Mouse (Mus musculus): ENCODE results near the gene Ubb. TPM values are rescaled to one million over a fixed set of nuclear protein-coding genes. Genes with fewer than 3 reads are reported as not detected.

The Ubb gene
- polyA plus RNA-seq, 1 experiment = 4,191 TPM

GRCm38 (mm10) chr11:62566211-62566610 is 15.2 kb downstream of the Ubb start:
- no peak for TF ChIP-seq CTCF (IDR thresholded peaks at IDR 0.05; ENCODE audit: borderline replicate concordance, extremely low read depth, insufficient read depth, insufficient read length)
- no peak for TF ChIP-seq POLR2A (IDR thresholded peaks at IDR 0.05; ENCODE audit: borderline replicate concordance, extremely low read depth, insufficient read depth, insufficient read length, poor library complexity, severe bottlenecking)
- no peak for DNase-seq (ENCODE audit: low read depth)

- DNase-seq (ENCODE audit: low read depth) = no peak
- TF ChIP-seq CTCF (IDR thresholded peaks at IDR 0.05; ENCODE audit: borderline replicate concordance, extremely low read depth, insufficient read depth, insufficient read length) (no peak), POLR2A (IDR thresholded peaks at IDR 0.05; ENCODE audit: borderline replicate concordance, extremely low read depth, insufficient read depth, insufficient read length, poor library complexity, severe bottlenecking) (no peak)
Measured at GRCm38 (mm10) chr11:62568300-62568699, 17.3 kb downstream of the Ubb start.

- no peak for TF ChIP-seq CTCF (IDR thresholded peaks at IDR 0.05; ENCODE audit: borderline replicate concordance, extremely low read depth, insufficient read depth, insufficient read length)
- no peak for TF ChIP-seq POLR2A (IDR thresholded peaks at IDR 0.05; ENCODE audit: borderline replicate concordance, extremely low read depth, insufficient read depth, insufficient read length, poor library complexity, severe bottlenecking)
- no peak for DNase-seq (ENCODE audit: low read depth)
Measured at GRCm38 (mm10) chr11:62573959-62574702, 23.2 kb downstream of the Ubb start, which contains the start of gene Trpv2. Gene Trpv2 (plus strand): TSS chr11:62574486.

GRCm38 (mm10) chr11:62574703-62575085 is 23.7 kb downstream of the Ubb start:
- DNase-seq (ENCODE audit: low read depth) = no peak
- TF ChIP-seq POLR2A (IDR thresholded peaks at IDR 0.05; ENCODE audit: borderline replicate concordance, extremely low read depth, insufficient read depth, insufficient read length, poor library complexity, severe bottlenecking) (no peak), CTCF (IDR thresholded peaks at IDR 0.05; ENCODE audit: borderline replicate concordance, extremely low read depth, insufficient read depth, insufficient read length) (no peak)

- TF ChIP-seq CTCF (IDR thresholded peaks at IDR 0.05; ENCODE audit: borderline replicate concordance, extremely low read depth, insufficient read depth, insufficient read length) (peak; percentile 96), POLR2A (IDR thresholded peaks at IDR 0.05; ENCODE audit: borderline replicate concordance, extremely low read depth, insufficient read depth, insufficient read length, poor library complexity, severe bottlenecking) (no peak)
Measured at GRCm38 (mm10) chr11:62575297-62575658, 24.3 kb downstream of the Ubb start.

GRCm38 (mm10) chr11:62575659-62576438 is 24.9 kb downstream of the Ubb start:
- peak; percentile 62 for DNase-seq (ENCODE audit: low read depth)
- no peak for TF ChIP-seq POLR2A (IDR thresholded peaks at IDR 0.05; ENCODE audit: borderline replicate concordance, extremely low read depth, insufficient read depth, insufficient read length, poor library complexity, severe bottlenecking)
- TF ChIP-seq CTCF (IDR thresholded peaks at IDR 0.05; ENCODE audit: borderline replicate concordance, extremely low read depth, insufficient read depth, insufficient read length) = no peak

More at GRCm38 (mm10) chr11:62575297-62575658, 24.3 kb downstream of the Ubb start:
- DNase-seq (ENCODE audit: low read depth) = peak; percentile 90

GRCm38 (mm10) chr11:62576530-62577152 is 25.7 kb downstream of the Ubb start:
- DNase-seq (ENCODE audit: low read depth) = no peak
- TF ChIP-seq POLR2A (IDR thresholded peaks at IDR 0.05; ENCODE audit: borderline replicate concordance, extremely low read depth, insufficient read depth, insufficient read length, poor library complexity, severe bottlenecking) (no peak), CTCF (IDR thresholded peaks at IDR 0.05; ENCODE audit: borderline replicate concordance, extremely low read depth, insufficient read depth, insufficient read length) (no peak)

- TF ChIP-seq CTCF (IDR thresholded peaks at IDR 0.05; ENCODE audit: borderline replicate concordance, extremely low read depth, insufficient read depth, insufficient read length) = no peak
- TF ChIP-seq POLR2A (IDR thresholded peaks at IDR 0.05; ENCODE audit: borderline replicate concordance, extremely low read depth, insufficient read depth, insufficient read length, poor library complexity, severe bottlenecking) = no peak
- no peak for DNase-seq (ENCODE audit: low read depth)
Measured at GRCm38 (mm10) chr11:62583031-62583430, 32.1 kb downstream of the Ubb start.

GRCm38 (mm10) chr11:62584671-62585206 is 33.8 kb downstream of the Ubb start:
- DNase-seq (ENCODE audit: low read depth) = no peak
- TF ChIP-seq CTCF (IDR thresholded peaks at IDR 0.05; ENCODE audit: borderline replicate concordance, extremely low read depth, insufficient read depth, insufficient read length) = no peak

- DNase-seq (ENCODE audit: low read depth) = no peak
- TF ChIP-seq CTCF (IDR thresholded peaks at IDR 0.05; ENCODE audit: borderline replicate concordance, extremely low read depth, insufficient read depth, insufficient read length) = no peak
- no peak for TF ChIP-seq POLR2A (IDR thresholded peaks at IDR 0.05; ENCODE audit: borderline replicate concordance, extremely low read depth, insufficient read depth, insufficient read length, poor library complexity, severe bottlenecking)
Measured at GRCm38 (mm10) chr11:62587034-62587433, 36.1 kb downstream of the Ubb start.

GRCm38 (mm10) chr11:62589391-62589790 is 38.4 kb downstream of the Ubb start:
- TF ChIP-seq CTCF (IDR thresholded peaks at IDR 0.05; ENCODE audit: borderline replicate concordance, extremely low read depth, insufficient read depth, insufficient read length) (no peak), POLR2A (IDR thresholded peaks at IDR 0.05; ENCODE audit: borderline replicate concordance, extremely low read depth, insufficient read depth, insufficient read length, poor library complexity, severe bottlenecking) (no peak)

More at GRCm38 (mm10) chr11:62589391-62589790, 38.4 kb downstream of the Ubb start:
- DNase-seq (ENCODE audit: low read depth) = no peak

Measured in brain, embryonic 14.5 days (tissue).